Mouse (Mus musculus) small intestine, adult 2 months (tissue): ENCODE results near the gene Tpmt. TPM values are rescaled to one million over a fixed set of nuclear protein-coding genes. Genes with fewer than 3 reads are reported as not detected.

ENCODE experiments used
- H3K27ac ChIP-seq: fragments of 200-500 bp; 2 replicates; pipeline ENCODE4 v1.5.1; 2012; ENCODE audit warnings: low read depth, low read length, control low read depth, inconsistent platforms; ENCODE audit not compliant: insufficient read depth
- H3K27me3 ChIP-seq: fragments of 200-500 bp; 2 replicates; pipeline ENCODE4 v1.6.1; 2012; ENCODE audit warnings: mild to moderate bottlenecking, moderate library complexity, low read length, inconsistent platforms; ENCODE audit not compliant: control insufficient read depth, insufficient read depth
- H3K36me3 ChIP-seq: fragments of 200-500 bp; 2 replicates; pipeline ENCODE4 v1.6.1; 2012; ENCODE audit warnings: mild to moderate bottlenecking, low read length, control low read depth, inconsistent platforms; ENCODE audit not compliant: control insufficient read depth, insufficient read depth
- H3K4me1 ChIP-seq: fragments of 200-500 bp; 2 replicates; pipeline ENCODE4 v1.6.1; 2012; ENCODE audit warnings: low read length, inconsistent platforms, mixed read lengths; ENCODE audit not compliant: control insufficient read depth, insufficient read depth, insufficient read length
- H3K4me3 ChIP-seq: fragments of 200-500 bp; 2 replicates; pipeline ENCODE4 v1.5.1; 2012; ENCODE audit warnings: low read depth, mild to moderate bottlenecking, control low read depth, inconsistent platforms, low read length, moderate library complexity
- CTCF ChIP-seq: fragments of 200-500 bp; IDR thresholded peaks from 2 replicates; pipeline ENCODE4 v1.5.1; 2012; ENCODE audit warnings: low read depth, mild to moderate bottlenecking, control low read depth, inconsistent platforms, low read length, moderate library complexity, mixed read lengths; ENCODE audit not compliant: insufficient replicate concordance, insufficient read length; ENCODE audit errors: extremely low read depth
- POLR2A ChIP-seq: fragments of 200-500 bp; IDR thresholded peaks from 2 replicates; pipeline ENCODE4 v1.6.1; 2012; ENCODE audit warnings: low read depth, mild to moderate bottlenecking, control low read depth, inconsistent platforms, low read length, moderate library complexity
- WGBS: fragments of 180-500 bp; shearing (Covaris S2); methylation state at CpG from one replicate; pipeline ENCODE4 v1.1.7; 2018; 5-methylcytosine and 5-hydroxymethylcytosine counted together
- polyA plus RNA-seq: library from polyadenylated mRNA; depleted of rRNA; stranded (reverse); fragments of >200 nt; gene quantifications from 2 replicates; pipeline ENCODE4 v1.2.3, GENCODE M21; 2012

Tpmt gene
- polyA plus RNA-seq, 1 experiment, result 2.8 TPM

DNA sequence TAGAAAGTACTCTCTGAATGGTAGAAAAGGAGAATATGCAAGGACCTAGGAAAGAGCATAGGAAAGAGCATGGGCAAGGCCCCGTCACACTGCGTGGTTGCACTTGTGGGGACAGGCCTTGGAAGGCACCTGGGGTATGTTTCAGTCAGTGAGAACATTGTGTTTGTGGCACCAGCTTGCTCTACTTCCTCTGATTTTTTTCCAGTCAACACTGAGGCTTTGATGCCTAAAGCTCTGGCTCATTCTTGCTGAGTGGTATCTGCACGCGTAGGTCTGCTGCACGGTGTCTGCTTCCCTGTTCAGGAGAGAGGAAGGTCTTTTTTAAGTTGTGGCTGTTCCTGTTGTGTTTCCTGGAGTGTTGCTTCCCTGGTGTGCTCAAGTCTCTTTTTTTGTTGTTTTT lies 12.2 kb upstream of the Tpmt start:
- no peak overlapping the region for H3K4me3 ChIP-seq
- no peaks in the 10 kb centered on the region for H3K4me1 ChIP-seq
- 94% methylated on average over 5 of the region's 5 CpGs for WGBS
- H3K36me3 ChIP-seq, result peaks cover 37% of the 10 kb centered on the region
- H3K27ac ChIP-seq, result no peak overlapping the region
- no peaks in the 10 kb centered on the region for H3K27me3 ChIP-seq
- TF ChIP-seq CTCF, result no peak
- TF ChIP-seq POLR2A, result no peak

DNA sequence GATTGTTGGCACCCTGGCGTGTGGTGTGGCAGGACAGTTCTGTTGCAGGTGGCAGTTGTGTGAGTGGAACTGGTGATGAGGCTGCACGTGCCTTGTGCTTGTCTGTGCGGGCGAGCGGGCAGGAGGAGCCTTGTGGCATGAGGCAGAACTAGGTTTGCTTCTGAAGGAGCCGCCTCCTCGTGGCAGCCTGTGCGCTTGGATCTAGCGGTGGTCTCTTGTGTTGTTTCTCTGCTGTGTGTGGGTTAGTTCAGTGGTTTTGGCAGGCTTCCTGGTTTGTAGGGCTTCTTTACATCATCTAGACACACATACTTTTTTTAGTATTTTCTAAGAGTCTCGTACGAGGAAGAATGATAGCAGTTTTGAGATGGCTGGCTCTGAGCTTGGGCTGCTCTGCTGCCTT lies 11.6 kb upstream of the Tpmt start:
- no peaks in the 10 kb centered on the region for H3K27me3 ChIP-seq
- H3K27ac ChIP-seq, result no peak overlapping the region
- TF ChIP-seq POLR2A (no peak), CTCF (no peak)
- no peak overlapping the region for H3K4me3 ChIP-seq
- 77% methylated on average over 11 of the region's 11 CpGs for WGBS
- no peaks in the 10 kb centered on the region for H3K4me1 ChIP-seq
- H3K36me3 ChIP-seq, result peaks cover 38% of the 10 kb centered on the region

DNA sequence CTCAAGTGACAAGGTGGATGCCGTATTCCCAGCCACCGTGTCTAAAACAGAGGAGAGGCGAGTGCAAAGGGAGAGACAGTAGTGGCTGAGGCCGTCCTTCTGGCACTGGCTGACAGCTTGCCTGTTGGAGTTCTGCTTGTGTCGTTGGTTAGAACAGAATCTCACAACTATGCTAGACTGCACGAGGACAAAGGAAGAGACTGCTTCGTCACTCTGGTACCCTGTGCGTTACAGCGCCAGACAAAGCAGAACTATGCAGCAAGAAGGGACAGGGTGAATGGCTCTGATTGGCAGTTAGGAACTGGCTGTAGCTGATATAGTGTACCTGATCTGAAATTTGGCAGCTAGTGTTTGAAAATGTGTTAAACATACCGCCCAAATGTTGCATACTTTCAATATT lies 9.4 kb upstream of the Tpmt start:
- 91% methylated on average over 10 of the region's 10 CpGs for WGBS
- no peak overlapping the region for H3K4me3 ChIP-seq
- no peaks in the 10 kb centered on the region for H3K4me1 ChIP-seq
- no peaks in the 10 kb centered on the region for H3K27me3 ChIP-seq
- TF ChIP-seq CTCF, result no peak
- no peak for TF ChIP-seq POLR2A
- no peak overlapping the region for H3K27ac ChIP-seq
- H3K36me3 ChIP-seq, result peaks cover 38% of the 10 kb centered on the region

DNA sequence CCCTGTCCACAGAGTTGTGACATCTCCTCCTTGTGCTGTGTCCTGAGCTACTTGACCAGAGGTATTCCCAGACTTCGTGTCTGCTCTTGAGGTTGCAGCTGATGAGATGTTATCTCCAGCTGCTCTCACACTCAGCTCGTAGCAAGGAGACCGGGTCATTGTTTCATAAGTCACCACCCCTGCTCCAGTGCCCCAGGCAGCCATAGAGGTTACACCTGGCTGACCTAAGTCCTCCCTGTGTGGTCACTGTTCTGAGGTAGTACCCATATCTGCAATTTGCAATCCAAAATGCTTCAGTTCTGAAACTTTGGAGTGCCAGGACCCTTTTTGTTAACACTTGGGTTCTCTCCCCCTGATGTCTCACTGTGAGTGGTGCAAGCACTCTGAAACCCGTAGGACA lies 5.5 kb upstream of the Tpmt start:
- H3K4me3 ChIP-seq, result no peak overlapping the region
- H3K4me1 ChIP-seq, result no peaks in the 10 kb centered on the region
- no peak for TF ChIP-seq POLR2A
- no peak for TF ChIP-seq CTCF
- 71% methylated on average over 4 of the region's 4 CpGs for WGBS
- H3K36me3 ChIP-seq, result peaks cover 29% of the 10 kb centered on the region
- no peaks in the 10 kb centered on the region for H3K27me3 ChIP-seq
- H3K27ac ChIP-seq, result no peak overlapping the region

DNA sequence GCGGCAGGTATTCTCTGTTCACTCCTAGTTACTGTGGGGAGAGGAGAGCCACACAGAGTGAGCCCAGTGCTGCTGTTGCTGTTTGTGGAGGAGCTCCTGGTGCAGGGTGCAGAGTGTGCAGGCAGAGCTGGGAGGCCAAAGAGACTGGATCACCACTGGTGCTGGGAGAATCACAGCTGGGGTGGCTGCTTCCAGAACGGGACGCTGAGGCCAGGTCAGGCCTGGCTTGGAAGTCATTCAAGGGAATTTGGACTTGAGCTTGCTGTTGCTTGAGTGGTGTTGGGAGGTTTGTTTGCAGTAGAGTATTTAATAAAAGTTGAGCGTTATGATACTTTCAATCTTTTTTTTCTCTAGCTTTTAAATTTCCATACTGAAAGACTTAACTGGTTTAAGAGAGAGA lies 3.5 kb upstream of the Tpmt start:
- Histone ChIP-seq H3K27ac (no peak overlapping the region), H3K4me3 (no peak overlapping the region), H3K27me3 (no peaks in the 10 kb centered on the region), H3K36me3 (peaks cover 20% of the 10 kb centered on the region), H3K4me1 (peaks cover 6% of the 10 kb centered on the region)
- TF ChIP-seq POLR2A (no peak), CTCF (no peak)
- 78% methylated on average over 4 of the region's 4 CpGs for WGBS

DNA sequence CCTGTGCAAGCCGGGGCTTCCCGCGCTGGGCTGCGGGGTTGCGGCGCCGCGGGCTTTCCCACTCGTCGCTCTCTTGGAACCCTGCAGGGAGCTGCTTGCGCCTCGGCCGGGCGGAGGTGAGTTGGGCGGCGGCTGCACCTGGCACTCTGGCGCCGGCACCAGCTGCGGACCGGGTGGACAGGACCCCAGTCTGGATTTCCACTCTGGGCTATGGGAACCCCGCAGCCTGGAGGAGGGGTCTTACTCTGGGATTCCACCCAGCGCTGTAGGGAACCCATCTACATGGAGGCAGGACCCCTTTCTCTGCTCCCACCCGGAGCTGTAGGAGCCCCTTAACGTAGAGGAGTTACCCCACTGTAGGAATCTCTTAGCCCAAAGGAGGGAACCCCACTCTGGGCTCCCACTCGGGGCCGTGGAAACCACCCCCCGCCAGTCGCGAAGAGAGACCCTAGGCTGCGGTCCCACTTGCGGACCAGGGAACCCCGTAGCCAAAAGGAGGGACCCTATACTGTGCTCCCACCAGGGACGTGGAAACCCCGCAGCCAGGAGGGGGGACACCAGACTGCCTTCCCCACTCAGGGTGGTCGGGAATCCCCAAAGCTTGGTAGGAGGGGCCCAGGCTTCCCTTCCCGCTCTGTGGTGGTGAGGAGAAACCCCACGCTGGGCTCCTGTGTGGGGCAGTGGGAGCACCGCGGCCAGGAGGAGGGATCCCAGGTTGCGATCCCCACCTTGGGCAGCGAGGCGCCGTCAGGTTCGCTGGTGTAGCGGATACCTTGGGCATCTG lies 512 bp downstream of the Tpmt start:
- Histone ChIP-seq H3K4me3 (peak overlapping the region; percentile 77), H3K36me3 (0 out of 2 replicates have a peak, but pooled peaks cover under 1% of the 10 kb centered on the region), H3K27ac (0 out of 2 replicates have a peak overlapping the region, but pooled peaks have one; percentile 3), H3K27me3 (no peaks in the 10 kb centered on the region), H3K4me1 (peaks cover 11% of the 10 kb centered on the region)
- TF ChIP-seq CTCF, result no peak
- TF ChIP-seq POLR2A, result no peak
- under 1% methylated on average over 45 of the region's 45 CpGs for WGBS

DNA sequence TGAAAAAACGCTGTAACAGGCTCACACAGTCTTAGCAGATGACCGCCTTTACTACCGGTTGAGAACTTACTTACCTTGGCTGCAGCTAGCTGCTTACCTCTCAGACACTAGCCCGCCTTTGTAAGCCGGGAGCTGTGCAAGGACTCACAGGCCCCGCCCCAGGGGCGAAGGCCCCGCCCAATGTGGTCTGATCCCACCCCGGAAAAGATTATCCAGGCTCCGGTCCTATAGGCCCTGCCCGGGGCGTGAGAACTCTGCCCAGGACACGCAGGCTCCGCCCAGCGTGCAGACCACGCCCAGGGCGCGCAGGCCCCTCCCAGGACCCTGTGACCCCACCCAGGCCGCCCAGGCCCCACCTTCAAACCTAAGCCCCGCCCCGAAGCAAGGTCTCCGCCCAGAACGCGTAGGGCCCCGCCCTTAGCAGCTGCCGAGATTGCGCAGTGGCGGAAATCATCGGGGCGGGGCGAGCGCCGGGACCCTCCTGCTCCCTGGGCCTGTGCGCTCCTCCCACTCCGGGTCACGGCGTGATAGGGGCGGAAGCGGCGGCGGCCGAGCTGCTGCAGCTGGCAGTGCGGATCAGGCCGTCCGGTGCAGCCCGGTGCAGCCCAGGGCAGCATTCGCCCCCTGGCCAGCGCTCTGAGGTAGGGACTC lies 1.4 kb downstream of the Tpmt start, which contains the start of gene Kdm1b:
TSS of gene Kdm1b (plus strand) at position 470 of the 651 bp plus-strand sequence.
- peaks cover 11% of the 10 kb centered on the region for H3K4me1 ChIP-seq
- H3K27ac ChIP-seq, result peak within 1 kb of the TSS; percentile 17; the same call in 1 of the 2 replicates
- H3K4me3 ChIP-seq, result peak within 1 kb of the TSS; percentile 77
- 1% methylated on average over 48 of the region's 48 CpGs for WGBS
- TF ChIP-seq POLR2A (peak; percentile 88), CTCF (no peak)
- no peaks in the 10 kb centered on the region for H3K27me3 ChIP-seq
- H3K36me3 ChIP-seq, result no peaks in the 10 kb centered on the region
